Mouse (Mus musculus): ENCODE results near the gene Tbc1d10c. TPM values are rescaled to one million over a fixed set of nuclear protein-coding genes. Genes with fewer than 3 reads are reported as not detected.
A peak's percentile ranks its signal among the peaks of the same experiment; 100 is the strongest.

Tbc1d10c gene
- polyA plus RNA-seq, 1 experiment from 2014 or later: 2.3 TPM

GRCm38 (mm10) chr19:4192251-4192985 lies 1.3 kb upstream of the Tbc1d10c start:
- under 1% methylated on average over 47 of the region's 52 CpGs for WGBS
- H3K9ac ChIP-seq (ENCODE audit: low read length): peak overlapping the region; percentile 98
- peak overlapping the region; percentile 98 for H3K27ac ChIP-seq (replicated peaks)
- peak overlapping the region; percentile 85 for H3K4me2 ChIP-seq (replicated peaks; ENCODE audit: low read depth)
- H3K36me3 ChIP-seq (ENCODE audit: control insufficient read depth, insufficient read depth, low read length): peaks cover 23% of the 10 kb centered on the region
- H3K27me3 ChIP-seq (ENCODE audit: control insufficient read depth, insufficient read depth, low read length): no peaks in the 10 kb centered on the region
- H3K4me1 ChIP-seq (replicated peaks; ENCODE audit: control insufficient read depth, insufficient read depth): peaks cover 3% of the 10 kb centered on the region
- no peaks in the 10 kb centered on the region for H3K9me3 ChIP-seq (ENCODE audit: control insufficient read depth, low read length)
- ATAC-seq (ENCODE audit: low FRiP score, low TSS enrichment) (peak; percentile 44), DNase-seq (ENCODE audit: low spot score) (no peak)
- TF ChIP-seq CTCF (IDR thresholded peaks at IDR 0.05; ENCODE audit: low read depth): no peak
- no peak for TF ChIP-seq EP300 (optimal IDR thresholded peaks at IDR 0.05)
- peak overlapping the region; percentile 84 for H3K4me3 ChIP-seq (ENCODE audit: low read depth, low read length)

GRCm38 (mm10) chr19:4191528-4192250 lies 605 bp upstream of the Tbc1d10c start, which contains the start of gene Ppp1ca:
Gene Ppp1ca, plus strand, starts transcription at chr19:4192065.
- peak within 1 kb of the TSS; percentile 98 for H3K27ac ChIP-seq (replicated peaks)
- ATAC-seq (ENCODE audit: low FRiP score, low TSS enrichment): peak; percentile 95
- TF ChIP-seq CTCF (IDR thresholded peaks at IDR 0.05; ENCODE audit: low read depth) (peak; percentile 87), EP300 (optimal IDR thresholded peaks at IDR 0.05) (no peak)

GRCm38 (mm10) chr19:4189051-4189620 lies 1.9 kb downstream of the Tbc1d10c start:
- no peaks in the 10 kb centered on the region for H3K9me3 ChIP-seq (ENCODE audit: control insufficient read depth, low read length)
- H3K27ac ChIP-seq (replicated peaks): no peak overlapping the region
- no peak overlapping the region for H3K9ac ChIP-seq (ENCODE audit: low read length)
- no peak for TF ChIP-seq CTCF (IDR thresholded peaks at IDR 0.05; ENCODE audit: low read depth)
- TF ChIP-seq EP300 (optimal IDR thresholded peaks at IDR 0.05): no peak
- no peak for ATAC-seq (ENCODE audit: low FRiP score, low TSS enrichment)
- H3K36me3 ChIP-seq (ENCODE audit: control insufficient read depth, insufficient read depth, low read length): peaks cover 3% of the 10 kb centered on the region; the same call in 1 of the 2 replicates
- DNase-seq (ENCODE audit: low spot score): no peak
- H3K27me3 ChIP-seq (ENCODE audit: control insufficient read depth, insufficient read depth, low read length): no peaks in the 10 kb centered on the region
- H3K4me3 ChIP-seq (ENCODE audit: low read depth, low read length): no peak overlapping the region
- no peak overlapping the region for H3K4me2 ChIP-seq (replicated peaks; ENCODE audit: low read depth)
- WGBS: 85% methylated on average over 12 of the region's 12 CpGs
- peaks cover 3% of the 10 kb centered on the region for H3K4me1 ChIP-seq (replicated peaks; ENCODE audit: control insufficient read depth, insufficient read depth)

More at GRCm38 (mm10) chr19:4191528-4192250, 605 bp upstream of the Tbc1d10c start, which contains the start of gene Ppp1ca:
- Histone ChIP-seq H3K4me3 (ENCODE audit: low read depth, low read length) (peak within 1 kb of the TSS; percentile 84), H3K27me3 (ENCODE audit: control insufficient read depth, insufficient read depth, low read length) (no peaks in the 10 kb centered on the region), H3K9me3 (ENCODE audit: control insufficient read depth, low read length) (no peaks in the 10 kb centered on the region), H3K36me3 (ENCODE audit: control insufficient read depth, insufficient read depth, low read length) (peaks cover 20% of the 10 kb centered on the region), H3K9ac (ENCODE audit: low read length) (peak within 1 kb of the TSS; percentile 98), H3K4me2 (replicated peaks; ENCODE audit: low read depth) (peak within 1 kb of the TSS; percentile 85), H3K4me1 (replicated peaks; ENCODE audit: control insufficient read depth, insufficient read depth) (peaks cover 3% of the 10 kb centered on the region)
- WGBS: 3% methylated on average over 41 of the region's 47 CpGs
- peak; percentile 99 for DNase-seq (ENCODE audit: low spot score)

DNA sequence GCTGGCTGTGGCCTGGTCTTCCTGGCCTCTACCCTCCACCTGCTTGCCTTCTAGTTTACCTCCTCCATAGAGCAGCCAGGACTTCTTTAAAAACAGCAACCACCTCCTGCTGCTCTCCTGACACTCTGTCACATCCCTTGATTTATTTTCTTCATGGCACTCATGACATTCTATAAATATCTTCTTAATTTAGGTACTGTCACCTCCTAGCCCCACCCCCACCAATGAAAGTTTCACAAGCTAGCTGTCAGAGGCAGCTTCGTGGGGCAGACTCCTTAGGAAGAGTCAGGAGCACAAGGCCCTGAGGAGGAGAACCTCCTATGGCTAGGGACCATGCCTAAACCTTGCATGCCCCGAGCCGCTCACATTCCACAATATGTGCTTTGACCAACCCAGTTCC lies 3.8 kb downstream of the Tbc1d10c start:
- H3K27me3 ChIP-seq (ENCODE audit: control insufficient read depth, insufficient read depth, low read length): no peaks in the 10 kb centered on the region
- WGBS: 74% methylated on average over 3 of the region's 3 CpGs

GRCm38 (mm10) chr19:4184976-4185975 lies 5.8 kb downstream of the Tbc1d10c start:
- Histone ChIP-seq H3K27me3 (ENCODE audit: control insufficient read depth, insufficient read depth, low read length) (no peaks in the 10 kb centered on the region), H3K36me3 (ENCODE audit: control insufficient read depth, insufficient read depth, low read length) (no peaks in the 10 kb centered on the region), H3K4me1 (replicated peaks; ENCODE audit: control insufficient read depth, insufficient read depth) (no peaks in the 10 kb centered on the region), H3K9ac (ENCODE audit: low read length) (no peak overlapping the region), H3K4me3 (ENCODE audit: low read depth, low read length) (no peak overlapping the region), H3K9me3 (ENCODE audit: control insufficient read depth, low read length) (no peaks in the 10 kb centered on the region), H3K27ac (replicated peaks) (no peak overlapping the region), H3K4me2 (replicated peaks; ENCODE audit: low read depth) (no peak overlapping the region)
- WGBS: 47% methylated on average over 15 of the region's 15 CpGs
- DNase-seq (ENCODE audit: low spot score): no peak
- no peak for TF ChIP-seq EP300 (optimal IDR thresholded peaks at IDR 0.05)
- no peak for TF ChIP-seq CTCF (IDR thresholded peaks at IDR 0.05; ENCODE audit: low read depth)
- 0 out of 2 replicates have a peak, but pooled peaks have one; percentile 7 for ATAC-seq (ENCODE audit: low FRiP score, low TSS enrichment)

More for the DNA sequence above, 3.8 kb downstream of the Tbc1d10c start:
- no peak overlapping the region for H3K4me3 ChIP-seq (ENCODE audit: low read depth, low read length)
- no peaks in the 10 kb centered on the region for H3K4me1 ChIP-seq (replicated peaks; ENCODE audit: control insufficient read depth, insufficient read depth)
- H3K27ac ChIP-seq (replicated peaks): no peak overlapping the region
- no peak for DNase-seq (ENCODE audit: low spot score)
- TF ChIP-seq EP300 (optimal IDR thresholded peaks at IDR 0.05): no peak
- no peak for TF ChIP-seq CTCF (IDR thresholded peaks at IDR 0.05; ENCODE audit: low read depth)
- no peaks in the 10 kb centered on the region for H3K9me3 ChIP-seq (ENCODE audit: control insufficient read depth, low read length)
- H3K36me3 ChIP-seq (ENCODE audit: control insufficient read depth, insufficient read depth, low read length): no peaks in the 10 kb centered on the region
- ATAC-seq (ENCODE audit: low FRiP score, low TSS enrichment): no peak
- H3K9ac ChIP-seq (ENCODE audit: low read length): no peak overlapping the region
- no peak overlapping the region for H3K4me2 ChIP-seq (replicated peaks; ENCODE audit: low read depth)
